Mouse (Mus musculus) kidney, embryonic 16.5 days (tissue): ENCODE measurements around the gene Ppid. TPM values are rescaled to one million over a fixed set of nuclear protein-coding genes. Genes with fewer than 3 reads are reported as not detected.
A peak's percentile ranks its signal among the peaks of the same experiment; 100 is the strongest.

ENCODE experiments used
- ATAC-seq: fragments of 200-750 bp; cut with Nextera tagmentation; 2 replicates; pipeline ENCODE4 v1.8.0; 2017; ENCODE audit warnings: moderate TSS enrichment; ENCODE audit not compliant: low FRiP score, low TSS enrichment
- H3K27ac ChIP-seq: fragments of 300-500 bp; sonication (generic); 2 replicates; pipeline ENCODE4 v1.5.1; 2014; ENCODE audit warnings: low read length
- H3K27me3 ChIP-seq: fragments of 300-500 bp; sonication (generic); 2 replicates; pipeline ENCODE4 v1.6.1; 2014; ENCODE audit warnings: low read length, control low read depth, mixed read lengths; ENCODE audit not compliant: insufficient read depth
- H3K36me3 ChIP-seq: fragments of 300-500 bp; sonication (generic); 2 replicates; pipeline ENCODE4 v1.6.1; 2014; ENCODE audit warnings: low read length, control low read depth, mixed read lengths; ENCODE audit not compliant: insufficient read depth
- H3K4me1 ChIP-seq: fragments of 300-500 bp; sonication (generic); 2 replicates; pipeline ENCODE4 v1.6.1; 2014; ENCODE audit warnings: low read length, control low read depth, mixed read lengths; ENCODE audit not compliant: insufficient read depth
- H3K4me2 ChIP-seq: fragments of 300-500 bp; sonication (generic); replicated peaks from 2 replicates; pipeline ENCODE4 v1.6.1; 2014; ENCODE audit warnings: low read depth, low read length
- H3K4me3 ChIP-seq: fragments of 300-500 bp; sonication (generic); 2 replicates; pipeline ENCODE4 v1.5.1; 2014; ENCODE audit warnings: mild to moderate bottlenecking, low read length
- H3K9ac ChIP-seq: fragments of 300-500 bp; sonication (generic); replicated peaks from 2 replicates; pipeline ENCODE4 v1.6.1; 2014; ENCODE audit warnings: low read length
- H3K9me3 ChIP-seq: fragments of 300-500 bp; sonication (generic); 2 replicates; pipeline ENCODE4 v1.6.1; 2016; ENCODE audit warnings: low read length, control low read depth
- WGBS: fragments of 180-500 bp; shearing (Covaris S2); extraction: QIAGEN DNeasy Blood & Tissue Kit; methylation state at CpG from one replicate; pipeline ENCODE4 v1.1.7; 2014; 5-methylcytosine and 5-hydroxymethylcytosine counted together
- polyA plus RNA-seq: library from polyadenylated mRNA; unstranded; fragments of >200 nt; fragmentation: Nextera tagmentation; extraction: Ambion mirVana; gene quantifications from 2 replicates; pipeline ENCODE4 v1.2.1, GENCODE M21; 2015

Ppid gene
- 160 and 165 TPM in 2 replicates for polyA plus RNA-seq

DNA sequence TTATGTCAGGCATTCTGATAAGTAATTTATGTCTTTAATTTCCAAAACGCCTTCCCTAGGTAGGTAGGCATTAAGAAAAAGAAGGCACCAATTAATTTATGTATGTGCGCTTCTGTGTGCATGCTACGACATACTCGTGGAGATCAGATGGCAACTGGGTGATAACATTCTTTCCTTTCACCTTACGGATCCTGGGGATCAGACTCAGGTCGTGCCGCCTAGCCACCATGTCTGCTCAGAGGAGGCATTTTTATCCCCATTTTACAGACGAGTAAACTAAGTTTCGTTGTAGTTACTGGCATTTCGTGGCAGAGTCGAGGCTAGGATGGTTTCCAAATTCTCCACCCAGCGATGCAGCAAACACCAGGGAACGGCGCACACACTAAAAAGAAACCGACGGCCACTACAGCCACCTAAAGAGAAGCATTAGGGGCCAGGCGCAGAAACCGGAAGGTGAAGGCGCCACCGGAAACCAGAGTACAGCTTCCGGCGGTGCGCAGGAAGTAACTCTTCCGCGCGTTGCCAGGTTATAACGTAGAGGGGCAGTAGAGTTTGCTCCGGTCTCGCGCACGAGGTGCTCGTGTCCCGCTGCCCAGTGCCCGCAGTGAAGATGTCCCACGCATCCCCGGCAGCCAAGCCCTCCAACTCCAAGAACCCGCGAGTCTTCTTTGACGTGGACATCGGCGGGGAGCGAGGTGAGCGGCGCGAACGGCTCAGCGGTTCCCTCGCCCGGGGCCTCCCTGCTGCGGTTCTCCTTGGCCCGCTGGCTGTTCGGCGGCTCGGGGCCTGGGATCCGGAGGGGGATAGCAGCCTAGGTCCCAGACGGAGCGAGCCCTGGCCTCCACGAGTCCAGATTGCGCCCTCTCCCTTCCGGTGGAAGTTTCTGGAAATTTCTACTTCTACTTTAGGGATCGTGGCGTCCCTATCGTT, at the start of gene Ppid:
Gene Ppid, plus strand, starts transcription at position 480 of the 930 bp plus-strand sequence.
- Histone ChIP-seq H3K36me3 (peaks cover 19% of the 10 kb centered on the region), H3K9me3 (no peaks in the 10 kb centered on the region), H3K27ac (peak within 1 kb of the TSS; percentile 84), H3K27me3 (no peaks in the 10 kb centered on the region), H3K4me3 (peak within 1 kb of the TSS; percentile 84), H3K4me2 (peak within 1 kb of the TSS; percentile 77), H3K4me1 (peaks cover 12% of the 10 kb centered on the region), H3K9ac (peak within 1 kb of the TSS; percentile 87)
- WGBS: 3% methylated on average over 63 of the region's 63 CpGs
- peak; percentile 90 for ATAC-seq

DNA sequence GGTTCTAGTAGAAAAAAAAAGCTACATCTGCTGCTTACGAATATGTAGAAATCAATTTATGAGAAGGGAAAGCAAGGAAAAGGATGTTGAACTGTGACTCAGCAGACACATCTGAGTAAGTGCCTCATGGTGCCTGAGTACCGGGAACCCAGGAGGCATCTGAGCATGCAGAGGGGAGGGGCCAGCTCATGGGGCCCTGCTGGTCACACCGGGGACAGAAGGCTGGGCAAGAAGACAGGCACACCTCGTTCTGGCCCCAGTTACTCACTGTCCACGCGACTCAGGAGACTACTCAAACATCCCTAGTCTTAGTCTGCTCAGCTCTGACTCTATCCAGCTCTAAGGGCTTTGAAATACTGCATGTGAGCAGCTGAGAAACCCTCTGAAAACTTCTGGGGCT, 48.6 kb upstream of the Ppid start:
- ATAC-seq: peak; percentile 89
- peaks cover 3% of the 10 kb centered on the region for H3K4me1 ChIP-seq
- H3K9ac ChIP-seq: no peak overlapping the region
- no peaks in the 10 kb centered on the region for H3K36me3 ChIP-seq
- no peaks in the 10 kb centered on the region for H3K9me3 ChIP-seq
- no peaks in the 10 kb centered on the region for H3K27me3 ChIP-seq
- H3K27ac ChIP-seq: no peak overlapping the region
- H3K4me2 ChIP-seq: no peak overlapping the region
- WGBS: 27% methylated on average over 6 of the region's 6 CpGs
- no peak overlapping the region for H3K4me3 ChIP-seq

- no peak overlapping the region for H3K27ac ChIP-seq
- 77% methylated on average over 17 of the region's 17 CpGs for whole genome bisulfite sequencing
Measured at GRCm38 (mm10) chr3:79548681-79549437, 42.3 kb upstream of the Ppid start.

DNA sequence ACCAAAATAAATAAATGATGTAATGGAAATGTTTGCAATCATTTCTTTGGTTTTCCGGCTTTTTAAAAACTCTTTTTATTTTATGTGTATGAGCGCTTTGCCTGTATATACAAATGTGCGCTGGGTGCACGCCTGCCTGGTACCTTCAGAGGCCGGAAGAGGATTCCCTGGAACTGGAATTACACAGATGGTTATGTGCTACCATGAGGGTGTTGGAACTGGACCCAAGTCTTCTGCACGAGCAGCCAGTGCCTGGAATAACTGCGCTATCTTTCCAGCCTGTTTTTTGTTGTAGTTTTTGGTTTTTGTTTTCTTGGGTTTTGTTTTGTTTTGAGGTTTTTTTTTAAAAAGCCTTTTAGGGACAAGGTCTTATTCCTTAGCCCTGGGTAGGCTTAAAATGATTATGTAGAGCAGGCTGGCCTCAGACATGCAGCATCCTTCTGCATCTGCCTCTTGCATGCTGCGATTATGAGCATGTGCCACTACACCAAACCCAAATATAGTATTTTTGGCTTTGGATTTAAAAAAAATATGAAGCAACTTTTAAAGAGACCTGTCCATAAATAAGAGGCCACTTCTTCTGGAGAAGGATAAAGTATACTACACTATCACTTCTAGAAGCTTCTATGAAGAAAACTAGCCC, 41.3 kb upstream of the Ppid start:
- H3K27me3 ChIP-seq: no peaks in the 10 kb centered on the region
- H3K4me3 ChIP-seq: no peak overlapping the region
- 92% methylated on average over 8 of the region's 8 CpGs for WGBS

More at GRCm38 (mm10) chr3:79548681-79549437, 42.3 kb upstream of the Ppid start:
- Histone ChIP-seq H3K9ac (no peak overlapping the region), H3K4me1 (no peaks in the 10 kb centered on the region), H3K27me3 (no peaks in the 10 kb centered on the region), H3K4me3 (no peak overlapping the region), H3K4me2 (no peak overlapping the region), H3K9me3 (no peaks in the 10 kb centered on the region), H3K36me3 (no peaks in the 10 kb centered on the region)
- ATAC-seq: 0 out of 2 replicates have a peak, but pooled peaks have one; percentile 23

DNA sequence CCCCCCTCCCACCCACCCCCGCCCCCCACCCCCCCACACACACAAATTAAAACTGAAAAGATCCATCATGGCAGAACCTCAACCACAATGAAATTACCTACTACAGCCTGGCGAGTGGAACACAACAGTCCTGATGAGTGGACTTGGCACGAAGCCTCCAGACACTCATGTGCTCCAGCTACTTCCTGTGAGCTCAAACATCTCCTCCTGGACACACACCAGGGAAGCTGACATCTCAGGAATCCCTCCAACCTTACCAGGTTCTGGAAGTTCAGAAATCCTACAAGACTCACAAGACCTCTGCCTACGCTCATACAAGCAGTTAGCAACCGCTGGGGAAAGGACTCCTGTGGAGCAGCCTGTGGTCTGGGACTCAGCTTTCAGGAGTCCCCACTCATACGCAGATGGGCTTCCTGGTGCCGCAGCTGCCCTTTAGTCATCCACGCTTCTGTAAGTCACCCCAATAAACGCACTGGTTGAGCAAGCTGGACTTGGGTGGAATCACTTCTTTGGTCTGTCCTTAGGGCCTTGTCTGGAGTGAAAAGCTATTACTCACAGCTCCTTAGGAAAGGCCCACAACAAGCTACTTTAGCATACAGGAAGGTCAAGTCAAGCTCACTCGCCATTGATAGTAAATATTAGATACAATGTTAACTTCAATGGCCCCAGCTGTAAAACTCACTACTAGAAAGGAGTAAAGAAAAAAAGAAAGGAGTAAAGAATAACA, 39.2 kb upstream of the Ppid start:
- Histone ChIP-seq H3K4me2 (no peak overlapping the region), H3K9me3 (no peaks in the 10 kb centered on the region), H3K4me1 (no peaks in the 10 kb centered on the region), H3K36me3 (no peaks in the 10 kb centered on the region), H3K9ac (no peak overlapping the region), H3K27ac (no peak overlapping the region), H3K27me3 (no peaks in the 10 kb centered on the region), H3K4me3 (no peak overlapping the region)
- no peak for ATAC-seq
- 78% methylated on average over 9 of the region's 10 CpGs for WGBS

More for the DNA sequence above, 41.3 kb upstream of the Ppid start:
- H3K4me2 ChIP-seq: no peak overlapping the region
- no peak overlapping the region for H3K9ac ChIP-seq
- no peaks in the 10 kb centered on the region for H3K9me3 ChIP-seq
- ATAC-seq: no peak
- H3K4me1 ChIP-seq: no peaks in the 10 kb centered on the region
- no peaks in the 10 kb centered on the region for H3K36me3 ChIP-seq
- H3K27ac ChIP-seq: no peak overlapping the region

DNA sequence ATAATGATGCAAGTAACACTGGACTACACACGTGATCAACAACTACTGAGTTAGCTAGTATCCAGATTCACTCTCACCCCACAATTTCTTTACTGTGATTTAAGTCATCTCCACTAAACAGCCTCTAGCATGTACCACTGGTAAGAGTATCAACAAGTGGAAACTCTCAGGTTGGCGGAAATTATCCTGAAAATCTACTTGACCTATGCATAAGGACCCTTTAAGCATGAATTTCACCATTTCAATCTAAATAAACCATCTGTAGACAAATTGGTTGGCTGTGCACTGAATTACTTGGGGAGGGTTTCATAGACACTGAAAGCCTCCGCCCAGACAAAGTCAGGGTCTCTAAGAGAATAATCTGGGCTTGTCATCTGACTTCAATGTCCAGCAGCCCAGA, 37.4 kb upstream of the Ppid start:
- Histone ChIP-seq H3K9ac (no peak overlapping the region), H3K4me2 (no peak overlapping the region), H3K27ac (no peak overlapping the region), H3K4me3 (no peak overlapping the region), H3K4me1 (peaks cover 1% of the 10 kb centered on the region), H3K36me3 (no peaks in the 10 kb centered on the region), H3K27me3 (no peaks in the 10 kb centered on the region), H3K9me3 (no peaks in the 10 kb centered on the region)
- no peak for ATAC-seq
- WGBS: 91% methylated on average over 3 of the region's 3 CpGs

GRCm38 (mm10) chr3:79555061-79555460, 36.1 kb upstream of the Ppid start:
- H3K27ac ChIP-seq: no peak overlapping the region
- no peak overlapping the region for H3K4me2 ChIP-seq
- H3K27me3 ChIP-seq: no peaks in the 10 kb centered on the region
- no peaks in the 10 kb centered on the region for H3K36me3 ChIP-seq
- ATAC-seq: no peak
- H3K9me3 ChIP-seq: no peaks in the 10 kb centered on the region
- H3K9ac ChIP-seq: no peak overlapping the region
- 85% methylated on average over 6 of the region's 6 CpGs for WGBS
- H3K4me1 ChIP-seq: peaks cover 13% of the 10 kb centered on the region
- H3K4me3 ChIP-seq: no peak overlapping the region

GRCm38 (mm10) chr3:79559021-79559772, 31.9 kb upstream of the Ppid start:
- WGBS: 45% methylated on average over 9 of the region's 9 CpGs
- Histone ChIP-seq H3K4me1 (peaks cover 13% of the 10 kb centered on the region), H3K4me2 (peak overlapping the region; percentile 22), H3K9ac (0 out of 2 replicates have a peak overlapping the region, but pooled peaks have one; percentile 19), H3K27me3 (no peaks in the 10 kb centered on the region), H3K4me3 (no peak overlapping the region), H3K36me3 (no peaks in the 10 kb centered on the region), H3K27ac (peak overlapping the region; percentile 84), H3K9me3 (no peaks in the 10 kb centered on the region)
- ATAC-seq: peak; percentile 88

- Histone ChIP-seq H3K4me2 (peak overlapping the region; percentile 22), H3K27me3 (no peaks in the 10 kb centered on the region), H3K9me3 (no peaks in the 10 kb centered on the region), H3K9ac (0 out of 2 replicates have a peak overlapping the region, but pooled peaks have one; percentile 19), H3K36me3 (no peaks in the 10 kb centered on the region), H3K4me1 (peaks cover 13% of the 10 kb centered on the region), H3K27ac (peak overlapping the region; percentile 84), H3K4me3 (no peak overlapping the region)
- 12% methylated on average over 5 of the region's 5 CpGs for WGBS
- ATAC-seq: peak; percentile 86
Measured at GRCm38 (mm10) chr3:79559773-79560045, 31.4 kb upstream of the Ppid start.
